Mouse (Mus musculus) limb, embryonic 15.5 days (tissue): ENCODE measurements around the gene Mob2. TPM values are rescaled to one million over a fixed set of nuclear protein-coding genes. Genes with fewer than 3 reads are reported as not detected.

ENCODE experiments used
- ATAC-seq: fragments of 200-750 bp; cut with Nextera tagmentation; 2 replicates; pipeline ENCODE4 v1.8.0; 2017; ENCODE audit warnings: low read depth, moderate TSS enrichment; ENCODE audit not compliant: insufficient number of reproducible peaks, low FRiP score, low TSS enrichment
- H3K27ac ChIP-seq: fragments of 300-500 bp; sonication (generic); 2 replicates; pipeline ENCODE4 v1.5.1; 2015; ENCODE audit warnings: moderate library complexity, mild to moderate bottlenecking, inconsistent platforms
- H3K27me3 ChIP-seq: fragments of 300-500 bp; sonication (generic); 2 replicates; pipeline ENCODE4 v1.6.1; 2015; ENCODE audit warnings: inconsistent platforms
- H3K36me3 ChIP-seq: fragments of 300-500 bp; sonication (generic); 2 replicates; pipeline ENCODE4 v1.6.1; 2015; ENCODE audit warnings: inconsistent platforms
- H3K4me1 ChIP-seq: fragments of 300-500 bp; sonication (generic); 2 replicates; pipeline ENCODE4 v1.6.1; 2015; ENCODE audit warnings: inconsistent platforms
- H3K4me2 ChIP-seq: fragments of 300-500 bp; sonication (generic); 2 replicates; pipeline ENCODE4 v1.6.1; 2015; ENCODE audit warnings: mild to moderate bottlenecking, inconsistent platforms
- H3K4me3 ChIP-seq: fragments of 300-500 bp; sonication (generic); 2 replicates; pipeline ENCODE4 v1.5.1; 2015; ENCODE audit warnings: mild to moderate bottlenecking, inconsistent platforms
- H3K9ac ChIP-seq: fragments of 300-500 bp; sonication (generic); 2 replicates; pipeline ENCODE4 v1.6.1; 2015; ENCODE audit warnings: inconsistent platforms
- H3K9me3 ChIP-seq: fragments of 300-500 bp; sonication (generic); 2 replicates; pipeline ENCODE4 v1.6.1; 2016; ENCODE audit warnings: inconsistent platforms
- WGBS: fragments of 180-500 bp; shearing (Covaris S2); methylation state at CpG from one replicate; pipeline ENCODE4 v1.1.7; 2015; 5-methylcytosine and 5-hydroxymethylcytosine counted together
- polyA plus RNA-seq: library from polyadenylated mRNA; unstranded; fragments of >200 nt; fragmentation: Nextera tagmentation; extraction: Ambion mirVana; gene quantifications from 2 replicates; pipeline ENCODE4 v1.2.1, GENCODE M21; 2015

Mob2 gene
- polyA plus RNA-seq, 1 experiment from 2014 or later: 78.2 TPM

- 30% methylated on average over 1 of the region's 1 CpGs for WGBS
- no peak for ATAC-seq
- no peak overlapping the region for H3K9ac ChIP-seq
- H3K4me2 ChIP-seq: no peak overlapping the region
- no peaks in the 10 kb centered on the region for H3K27me3 ChIP-seq
- no peak overlapping the region for H3K4me3 ChIP-seq
- no peaks in the 10 kb centered on the region for H3K36me3 ChIP-seq
- no peak overlapping the region for H3K27ac ChIP-seq
- no peaks in the 10 kb centered on the region for H3K9me3 ChIP-seq
- H3K4me1 ChIP-seq: no peaks in the 10 kb centered on the region
Observed at GRCm38 (mm10) chr7:142045932-142046331, 14.9 kb downstream of the Mob2 start.

GRCm38 (mm10) chr7:142045344-142045743 lies 15.5 kb downstream of the Mob2 start:
- Histone ChIP-seq H3K27ac (no peak overlapping the region), H3K27me3 (no peaks in the 10 kb centered on the region), H3K9me3 (no peaks in the 10 kb centered on the region), H3K36me3 (no peaks in the 10 kb centered on the region), H3K4me3 (no peak overlapping the region), H3K4me2 (no peak overlapping the region), H3K9ac (no peak overlapping the region), H3K4me1 (no peaks in the 10 kb centered on the region)
- 38% methylated on average over 2 of the region's 2 CpGs for WGBS
- ATAC-seq: no peak

- H3K36me3 ChIP-seq: no peaks in the 10 kb centered on the region
- H3K9ac ChIP-seq: no peak overlapping the region
- 84% methylated on average over 3 of the region's 3 CpGs for WGBS
- ATAC-seq: no peak
- no peak overlapping the region for H3K4me2 ChIP-seq
- no peaks in the 10 kb centered on the region for H3K9me3 ChIP-seq
- H3K4me3 ChIP-seq: no peak overlapping the region
- peaks cover 2% of the 10 kb centered on the region; the same call in 1 of the 2 replicates for H3K4me1 ChIP-seq
- H3K27ac ChIP-seq: no peak overlapping the region
- H3K27me3 ChIP-seq: no peaks in the 10 kb centered on the region
Observed at GRCm38 (mm10) chr7:142040756-142041155, 20.1 kb downstream of the Mob2 start.

GRCm38 (mm10) chr7:142037553-142038170 lies 23.2 kb downstream of the Mob2 start:
- no peaks in the 10 kb centered on the region for H3K27me3 ChIP-seq

GRCm38 (mm10) chr7:142035048-142035811 lies 25.6 kb downstream of the Mob2 start:
- 46% methylated on average over 2 of the region's 2 CpGs for WGBS
- H3K27ac ChIP-seq: peak overlapping the region; percentile 67
- H3K36me3 ChIP-seq: 0 out of 2 replicates have a peak, but pooled peaks cover 4% of the 10 kb centered on the region
- H3K4me1 ChIP-seq: peaks cover 21% of the 10 kb centered on the region
- H3K9ac ChIP-seq: no peak overlapping the region
- H3K9me3 ChIP-seq: no peaks in the 10 kb centered on the region
- no peaks in the 10 kb centered on the region for H3K27me3 ChIP-seq
- H3K4me2 ChIP-seq: no peak overlapping the region
- H3K4me3 ChIP-seq: no peak overlapping the region
- no peak for ATAC-seq

More at GRCm38 (mm10) chr7:142037553-142038170, 23.2 kb downstream of the Mob2 start:
- Histone ChIP-seq H3K9ac (no peak overlapping the region), H3K4me2 (no peak overlapping the region), H3K9me3 (no peaks in the 10 kb centered on the region), H3K27ac (no peak overlapping the region), H3K4me3 (no peak overlapping the region), H3K4me1 (peaks cover 21% of the 10 kb centered on the region), H3K36me3 (no peaks in the 10 kb centered on the region)
- WGBS: 69% methylated on average over 4 of the region's 4 CpGs
- no peak for ATAC-seq

GRCm38 (mm10) chr7:142034198-142034597 lies 26.7 kb downstream of the Mob2 start:
- WGBS: 61% methylated on average over 2 of the region's 2 CpGs
- no peaks in the 10 kb centered on the region for H3K9me3 ChIP-seq
- peak overlapping the region; percentile 67 for H3K27ac ChIP-seq
- no peak overlapping the region for H3K9ac ChIP-seq
- H3K27me3 ChIP-seq: no peaks in the 10 kb centered on the region
- H3K4me2 ChIP-seq: no peak overlapping the region
- 0 out of 2 replicates have a peak, but pooled peaks cover 4% of the 10 kb centered on the region for H3K36me3 ChIP-seq
- peak; percentile 67 for ATAC-seq
- no peak overlapping the region for H3K4me3 ChIP-seq
- H3K4me1 ChIP-seq: peaks cover 21% of the 10 kb centered on the region

GRCm38 (mm10) chr7:142030073-142030472 lies 30.8 kb downstream of the Mob2 start:
- H3K27me3 ChIP-seq: no peaks in the 10 kb centered on the region
- peaks cover 33% of the 10 kb centered on the region for H3K4me1 ChIP-seq
- no peak overlapping the region for H3K27ac ChIP-seq
- no peaks in the 10 kb centered on the region for H3K9me3 ChIP-seq
- H3K9ac ChIP-seq: no peak overlapping the region
- ATAC-seq: no peak
- H3K36me3 ChIP-seq: 0 out of 2 replicates have a peak, but pooled peaks cover 4% of the 10 kb centered on the region
- no peak overlapping the region for H3K4me2 ChIP-seq
- H3K4me3 ChIP-seq: no peak overlapping the region

GRCm38 (mm10) chr7:142025926-142026325 lies 34.9 kb downstream of the Mob2 start:
- 62% methylated on average over 4 of the region's 4 CpGs for WGBS
- H3K4me2 ChIP-seq: no peak overlapping the region
- H3K27me3 ChIP-seq: no peaks in the 10 kb centered on the region
- peak; percentile 62 for ATAC-seq
- no peaks in the 10 kb centered on the region for H3K36me3 ChIP-seq
- H3K9ac ChIP-seq: no peak overlapping the region
- H3K27ac ChIP-seq: peak overlapping the region; percentile 77
- no peaks in the 10 kb centered on the region for H3K9me3 ChIP-seq
- H3K4me1 ChIP-seq: peaks cover 25% of the 10 kb centered on the region
- no peak overlapping the region for H3K4me3 ChIP-seq

- no peaks in the 10 kb centered on the region for H3K27me3 ChIP-seq
- ATAC-seq: no peak
- H3K4me2 ChIP-seq: no peak overlapping the region
- no peak overlapping the region for H3K9ac ChIP-seq
- no peaks in the 10 kb centered on the region for H3K9me3 ChIP-seq
- peak overlapping the region; percentile 77 for H3K27ac ChIP-seq
- H3K4me3 ChIP-seq: no peak overlapping the region
- H3K4me1 ChIP-seq: peaks cover 29% of the 10 kb centered on the region
- H3K36me3 ChIP-seq: no peaks in the 10 kb centered on the region
- WGBS: 59% methylated on average over 2 of the region's 2 CpGs
Observed at GRCm38 (mm10) chr7:142025196-142025595, 35.7 kb downstream of the Mob2 start.

GRCm38 (mm10) chr7:142020827-142021226 lies 40.0 kb downstream of the Mob2 start:
- peaks cover 6% of the 10 kb centered on the region for H3K36me3 ChIP-seq

GRCm38 (mm10) chr7:142019699-142020098 lies 41.2 kb downstream of the Mob2 start:
- Histone ChIP-seq H3K27ac (no peak overlapping the region), H3K27me3 (no peaks in the 10 kb centered on the region), H3K36me3 (peaks cover 15% of the 10 kb centered on the region), H3K4me3 (no peak overlapping the region), H3K4me1 (peaks cover 8% of the 10 kb centered on the region), H3K9ac (no peak overlapping the region), H3K9me3 (no peaks in the 10 kb centered on the region), H3K4me2 (no peak overlapping the region)
- ATAC-seq: no peak
- 47% methylated on average over 2 of the region's 2 CpGs for WGBS

More at GRCm38 (mm10) chr7:142020827-142021226, 40.0 kb downstream of the Mob2 start:
- 65% methylated on average over 3 of the region's 3 CpGs for WGBS
- no peaks in the 10 kb centered on the region for H3K27me3 ChIP-seq
- no peak overlapping the region for H3K27ac ChIP-seq
- no peak for ATAC-seq
- H3K4me2 ChIP-seq: no peak overlapping the region
- peaks cover 17% of the 10 kb centered on the region for H3K4me1 ChIP-seq
- H3K4me3 ChIP-seq: no peak overlapping the region
- H3K9me3 ChIP-seq: no peaks in the 10 kb centered on the region
- H3K9ac ChIP-seq: no peak overlapping the region

- no peak for ATAC-seq
- Histone ChIP-seq H3K4me3 (no peak overlapping the region), H3K27ac (no peak overlapping the region), H3K4me2 (no peak overlapping the region), H3K36me3 (peaks cover 36% of the 10 kb centered on the region), H3K9ac (no peak overlapping the region), H3K4me1 (peaks cover 8% of the 10 kb centered on the region), H3K9me3 (no peaks in the 10 kb centered on the region), H3K27me3 (no peaks in the 10 kb centered on the region)
- 63% methylated on average over 1 of the region's 1 CpGs for WGBS
Observed at GRCm38 (mm10) chr7:142016562-142016961, 44.3 kb downstream of the Mob2 start.
